Mouse (Mus musculus) CH12.LX (cell line): ENCODE measurements around the gene Nab2. TPM values are rescaled to one million over a fixed set of nuclear protein-coding genes. Genes with fewer than 3 reads are reported as not detected.

Experiments used
- DNase-seq: peaks from one replicate; pipeline ENCODE4 v3.0.0-alpha.2; 2013; ENCODE audit errors: extremely low read depth
- H3K27ac ChIP-seq: 2 replicates; pipeline ENCODE4 v1.5.1; 2012; ENCODE audit warnings: low read depth, mild to moderate bottlenecking, control low read depth, moderate library complexity; ENCODE audit not compliant: insufficient read depth
- H3K27me3 ChIP-seq: replicated peaks from 2 replicates; pipeline ENCODE3; 2012; ENCODE audit warnings: inconsistent platforms
- H3K36me3 ChIP-seq, 2 experiments: replicated peaks in 1 of 2; 2 replicates each; pipeline versions ENCODE3 to v1.6.1; 2012; ENCODE audit warnings: inconsistent platforms in 1 of 2, low read length in 1 of 2, mild to moderate bottlenecking in 1 of 2, mixed read lengths in 1 of 2, moderate library complexity in 1 of 2; ENCODE audit not compliant: control insufficient read depth in 1 of 2, insufficient read depth in 1 of 2
- H3K4me1 ChIP-seq, 2 experiments: 2 replicates each; pipeline ENCODE4 v1.6.1; 2012; ENCODE audit warnings: inconsistent platforms in 1 of 2, moderate library complexity in 1 of 2; ENCODE audit not compliant: insufficient read depth in 2 of 2, control insufficient read depth in 1 of 2
- H3K4me2 ChIP-seq: 2 replicates; pipeline ENCODE4 v1.6.1; 2012; ENCODE audit warnings: low read depth, mild to moderate bottlenecking, control low read depth; ENCODE audit not compliant: poor library complexity, insufficient read depth, severe bottlenecking
- H3K4me3 ChIP-seq, 3 experiments: fragments of 150-350 bp in 1 of 3; sonication (generic) in 1 of 3; replicated peaks in 1 of 3; 2 replicates each; pipeline versions ENCODE3 to v1.5.1; 2011 to 2012; ENCODE audit warnings: low read depth in 2 of 3, low read length in 2 of 3, mild to moderate bottlenecking in 2 of 3, moderate library complexity in 2 of 3, control low read depth in 1 of 3, improper control_type of control experiment in 1 of 3, inconsistent platforms in 1 of 3, mixed read lengths in 1 of 3; ENCODE audit not compliant: poor library complexity in 1 of 3
- H3K79me2 ChIP-seq: replicated peaks from 2 replicates; pipeline ENCODE4 v1.6.1; 2012; ENCODE audit warnings: mild to moderate bottlenecking, moderate library complexity; ENCODE audit not compliant: control insufficient read depth, poor library complexity, insufficient read depth, severe bottlenecking; ENCODE audit errors: extremely low read depth
- H3K9ac ChIP-seq: 2 replicates; pipeline ENCODE4 v1.6.1; 2012; ENCODE audit warnings: low read depth, mild to moderate bottlenecking, control low read depth, moderate library complexity; ENCODE audit not compliant: insufficient read depth
- H3K9me3 ChIP-seq: replicated peaks from 2 replicates; pipeline ENCODE3; 2012; ENCODE audit warnings: low read length, inconsistent platforms, mixed read lengths
- CHD1 ChIP-seq: IDR thresholded peaks from 2 replicates; pipeline ENCODE4 v1.6.1; 2012; ENCODE audit warnings: low read depth, low read length, improper control_type of control experiment, inconsistent platforms
- E2F4 ChIP-seq: IDR thresholded peaks from 2 replicates; pipeline ENCODE4 v1.6.1; 2011; ENCODE audit warnings: low read depth, low read length, improper control_type of control experiment; ENCODE audit not compliant: insufficient replicate concordance
- ELF1 ChIP-seq: IDR thresholded peaks from 2 replicates; pipeline ENCODE4 v1.6.1; 2014; ENCODE audit warnings: low read depth, mild to moderate bottlenecking, inconsistent platforms, low read length, improper control_type of control experiment
- HCFC1 ChIP-seq: IDR thresholded peaks from 2 replicates; pipeline ENCODE4 v1.6.1; 2012; ENCODE audit warnings: low read depth, mild to moderate bottlenecking, inconsistent platforms, low read length, improper control_type of control experiment
- IRF4 ChIP-seq: IDR thresholded peaks from 2 replicates; pipeline ENCODE4 v1.6.1; 2014; ENCODE audit warnings: low read depth, mild to moderate bottlenecking, inconsistent platforms, low read length, improper control_type of control experiment
- MAZ ChIP-seq: IDR thresholded peaks from 2 replicates; pipeline ENCODE4 v1.6.1; 2012; ENCODE audit warnings: low read depth, mild to moderate bottlenecking, inconsistent platforms, low read length, improper control_type of control experiment, moderate library complexity
- MXI1 ChIP-seq: IDR thresholded peaks from 2 replicates; pipeline ENCODE4 v1.6.1; 2011; ENCODE audit warnings: mild to moderate bottlenecking, low read depth, low read length, improper control_type of control experiment
- MYC ChIP-seq: IDR thresholded peaks from 2 replicates; pipeline ENCODE4 v1.6.1; 2011; ENCODE audit warnings: low read depth, mild to moderate bottlenecking, improper control_type of control experiment, low read length
- NELFE ChIP-seq: IDR thresholded peaks from 2 replicates; pipeline ENCODE4 v1.6.1; 2011; ENCODE audit warnings: low read depth, low read length, improper control_type of control experiment
- NRF1 ChIP-seq: IDR thresholded peaks from 2 replicates; pipeline ENCODE4 v1.6.1; 2014; ENCODE audit warnings: low read depth, mild to moderate bottlenecking, inconsistent platforms, low read length, improper control_type of control experiment, moderate library complexity
- POLR2A ChIP-seq: IDR thresholded peaks from 2 replicates; pipeline ENCODE4 v1.6.1; 2011; ENCODE audit warnings: low read depth, mild to moderate bottlenecking, improper control_type of control experiment, low read length
- SMC3 ChIP-seq: IDR thresholded peaks from 2 replicates; pipeline ENCODE4 v1.6.1; 2011; ENCODE audit warnings: low read depth, low read length, improper control_type of control experiment
- TBP ChIP-seq: conservative IDR thresholded peaks from 2 replicates; pipeline ENCODE4 v1.6.1; 2011; ENCODE audit warnings: low read depth, low read length, improper control_type of control experiment
- TCF12 ChIP-seq: IDR thresholded peaks from 2 replicates; pipeline ENCODE4 v1.6.1; 2014; ENCODE audit warnings: low read depth, mild to moderate bottlenecking, inconsistent platforms, low read length, improper control_type of control experiment
- UBTF ChIP-seq: IDR thresholded peaks from 2 replicates; pipeline ENCODE4 v1.6.1; 2012; ENCODE audit warnings: low read depth, mild to moderate bottlenecking, inconsistent platforms, low read length, improper control_type of control experiment, moderate library complexity
- ZC3H11A ChIP-seq: IDR thresholded peaks from 2 replicates; pipeline ENCODE4 v1.6.1; 2012; ENCODE audit warnings: low read depth, mild to moderate bottlenecking, inconsistent platforms, low read length, improper control_type of control experiment
- ZNF384 ChIP-seq: IDR thresholded peaks from 2 replicates; pipeline ENCODE4 v1.6.1; 2012; ENCODE audit warnings: low read depth, low read length, improper control_type of control experiment, inconsistent platforms
- dilution Hi-C: fragments of 300-500 bp; cut with MboI; formaldehyde crosslinking; loops from 2 replicates; pipeline ENCODE4 v1.14.3; 2020; ENCODE audit warnings: low sequenced_read_pairs; ENCODE audit not compliant: extremely low pct_unique_long_range_greater_than_20kb, extremely low pct_ligation_motif_present
- in situ Hi-C: fragments of 300-500 bp; cut with MboI; formaldehyde crosslinking; loops from 3 replicates; pipeline ENCODE4 v1.14.3; 2019; ENCODE audit warnings: low sequenced_read_pairs, low pct_ligation_motif_present, low pct_unique_long_range_greater_than_20kb, mixed read lengths
- polyA plus RNA-seq: library from polyadenylated mRNA; unstranded; fragments of >175 nt; gene quantifications from 2 replicates; pipeline ENCODE4 v1.2.1, GENCODE M21; 2012; ENCODE audit warnings: low read depth; ENCODE audit not compliant: insufficient read length
- total RNA-seq, 2 experiments: library from RNA; depleted of rRNA; stranded (reverse); fragments of 300-350 nt in 1 of 2; fragments of >200 nt in 1 of 2; gene quantifications; 2 replicates each; pipeline ENCODE4 v1.2.3; 2012 to 2014

Gene Nab2
- total and polyA plus RNA-seq, 3 experiments = 8.1 to 10.0 (median 9.2) TPM

- Histone ChIP-seq H3K4me3 (peak overlapping the region; percentile 65 to 75 (median 69)), H3K27ac (peak overlapping the region; percentile 39; the same call in 1 of the 2 replicates), H3K4me1 (peaks cover 0 to 37% of the 10 kb centered on the region in 2 experiments; a peak in 2 of 4 replicates), H3K9ac (peak overlapping the region; percentile 58), H3K4me2 (peak overlapping the region; percentile 60), H3K79me2 (no peaks in the 10 kb centered on the region), H3K27me3 (peaks cover 22% of the 10 kb centered on the region), H3K36me3 (no peaks in the 10 kb centered on the region), H3K9me3 (peaks cover 6% of the 10 kb centered on the region)
- TF ChIP-seq NELFE = 0 out of 2 replicates have a peak, but pooled peaks have one; percentile 33
- 0 out of 2 replicates have a peak, but pooled peaks have one; percentile 4 for TF ChIP-seq IRF4
- TF ChIP-seq CHD1 = 0 out of 2 replicates have a peak, but pooled peaks have one; percentile 34
- no peak for TF ChIP-seq HCFC1
- TF ChIP-seq E2F4 = 0 out of 2 replicates have a peak, but pooled peaks have one; percentile 57
- peak; percentile 48; the same call in 1 of the 2 replicates for TF ChIP-seq POLR2A
- TF ChIP-seq TCF12 = no peak
- TF ChIP-seq MXI1 = peak; percentile 36; the same call in 1 of the 2 replicates
- TF ChIP-seq MAZ = peak; percentile 81
- TF ChIP-seq NRF1 = peak; percentile 84
- peak; percentile 67 for TF ChIP-seq ZNF384
- no peak for TF ChIP-seq ELF1
- DNase-seq = peak; percentile 71
- in situ Hi-C loops (no loop called here), dilution Hi-C loops (no loop called here)
Observed at GRCm38 (mm10) chr10:127621191-127622056, 46.9 kb downstream of the Nab2 start.

GRCm38 (mm10) chr10:127620406-127621190 lies 47.8 kb downstream of the Nab2 start, which contains the start of gene Lrp1:
TSS of gene Lrp1 (minus strand) at chr10:127621148.
- peak within 1 kb of the TSS; percentile 65 to 75 (median 69) for H3K4me3 ChIP-seq
- TF ChIP-seq UBTF = no peak
- no peak for TF ChIP-seq ZC3H11A
- TF ChIP-seq MYC = no peak
- TF ChIP-seq TBP = no peak
- no peak for TF ChIP-seq SMC3
- TF ChIP-seq, all 38 proteins: peak for 0
- Histone ChIP-seq H3K79me2 (no peaks in the 10 kb centered on the region), H3K9ac (peak within 1 kb of the TSS; percentile 58), H3K36me3 (no peaks in the 10 kb centered on the region), H3K4me2 (peak within 1 kb of the TSS; percentile 60), H3K27me3 (peaks cover 22% of the 10 kb centered on the region), H3K4me1 (peaks cover 0 to 38% of the 10 kb centered on the region in 2 experiments; a peak in 2 of 4 replicates), H3K9me3 (peaks cover 2% of the 10 kb centered on the region), H3K27ac (peak within 1 kb of the TSS; percentile 39; the same call in 1 of the 2 replicates)
- no peak for DNase-seq
- in situ Hi-C loops (no loop called here), dilution Hi-C loops (no loop called here)
